Mouse (Mus musculus): ENCODE results near the gene Arhgap33.

The Arhgap33 gene

DNA sequence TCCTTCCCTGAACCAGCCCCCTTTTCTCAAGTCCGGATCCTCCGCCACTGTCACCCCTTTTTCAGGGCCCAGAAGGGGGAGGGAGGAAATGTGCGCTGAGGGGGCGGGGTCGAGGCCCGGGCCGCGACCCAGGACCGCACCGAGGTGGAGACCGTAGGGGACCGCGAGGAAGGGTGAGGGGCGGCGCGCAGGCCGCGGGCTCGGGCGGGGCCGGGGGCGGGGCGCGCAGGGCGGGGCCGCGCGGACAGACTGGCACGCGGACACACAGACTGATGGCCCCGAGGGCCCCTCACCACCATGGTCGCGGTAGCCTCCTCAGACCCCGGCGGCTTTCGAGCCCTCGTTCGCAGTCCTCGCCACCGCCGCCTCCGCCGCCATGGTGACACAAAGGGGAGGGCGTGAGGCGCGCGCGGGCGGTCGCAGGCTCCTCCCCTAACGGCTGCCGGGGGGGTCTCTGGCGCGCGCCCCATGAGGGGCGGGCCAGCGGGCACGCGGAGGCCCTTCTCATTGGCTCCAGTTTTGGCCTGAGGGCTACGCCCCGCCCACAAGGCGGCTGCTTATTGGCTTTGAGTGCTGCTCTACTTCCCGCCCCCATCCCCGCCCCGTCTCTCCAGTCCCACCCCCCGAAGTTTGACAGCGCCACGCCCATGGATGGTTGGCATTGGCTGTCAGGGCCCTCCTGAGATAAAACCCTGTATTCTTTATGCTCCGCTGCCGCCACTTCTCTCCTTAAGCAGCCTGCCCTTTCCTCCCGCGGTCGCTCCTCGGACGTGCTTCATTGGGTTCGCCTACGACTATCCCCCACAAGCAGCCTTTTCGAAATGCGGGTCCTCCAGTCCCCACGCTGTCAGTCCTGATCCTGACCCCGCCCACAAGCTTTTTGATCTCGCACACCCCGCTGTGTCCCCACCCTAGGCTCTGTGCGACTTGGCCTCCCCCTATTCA lies at the start of gene Arhgap33:
TSS of gene Arhgap33 (minus strand) at position 428 of the 945 bp plus-strand sequence.
- peak; percentile 98 for DNase-seq

DNA sequence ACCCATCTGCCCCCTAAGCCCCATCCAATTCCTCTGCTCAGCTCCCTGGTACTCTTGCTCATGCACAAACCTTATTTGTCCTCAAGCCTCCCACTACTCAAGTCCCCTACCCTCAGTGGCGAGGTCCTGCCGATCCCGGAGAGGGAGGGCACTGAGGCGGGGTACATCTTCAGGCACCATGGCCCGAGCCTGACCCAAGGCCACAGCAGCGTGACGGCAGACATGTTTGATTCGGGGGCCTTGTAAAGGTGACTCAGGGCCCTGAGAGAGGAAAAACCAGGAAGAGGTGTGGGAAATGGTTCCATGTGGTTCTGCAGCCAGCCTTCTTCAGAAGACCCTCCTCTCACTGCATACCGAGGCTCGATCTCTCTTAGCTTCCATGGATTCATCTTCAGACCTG lies 49.5 kb upstream of the Arhgap33 start:
- DNase-seq: no peak

DNA sequence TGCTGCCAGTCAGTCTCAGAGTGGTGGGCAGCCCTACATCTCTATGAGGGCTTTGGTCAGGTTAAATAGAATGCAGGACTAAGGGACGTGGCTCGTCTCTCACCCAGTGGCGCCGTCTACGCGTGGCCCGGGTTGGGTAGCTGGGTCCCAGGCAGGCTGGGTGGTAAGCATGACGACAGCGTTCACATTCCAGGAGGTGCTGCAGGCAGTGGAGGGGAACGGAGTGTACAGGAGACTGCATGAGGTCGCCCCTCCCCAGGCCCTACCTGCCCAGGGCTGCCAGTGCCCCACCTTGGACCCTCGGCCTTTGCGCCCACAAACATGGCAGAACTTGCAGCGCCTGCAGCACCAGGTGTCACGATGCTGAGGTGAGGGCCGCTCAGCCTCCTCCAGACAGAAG lies 46.7 kb upstream of the Arhgap33 start:
- no peak for DNase-seq

DNA sequence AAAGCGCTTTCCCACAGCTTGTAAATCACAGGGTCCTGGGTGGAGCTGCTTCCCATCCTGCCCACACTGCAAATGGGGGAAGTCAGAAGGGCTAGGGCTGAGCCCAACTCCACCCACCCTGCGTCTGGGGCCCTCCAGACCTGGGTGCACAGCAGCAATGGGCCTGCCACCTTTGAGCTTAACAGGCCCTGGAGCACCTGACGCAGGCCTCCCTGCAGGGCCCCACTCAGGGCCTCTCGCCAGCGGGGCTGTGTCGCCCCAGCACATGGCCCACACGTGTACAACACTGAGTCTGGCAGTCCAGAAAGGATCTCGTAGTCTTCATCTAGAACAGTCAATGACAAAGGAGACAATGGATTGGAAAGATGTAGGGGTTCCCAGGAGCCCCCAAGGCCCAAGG lies 45.1 kb upstream of the Arhgap33 start:
- no peak for DNase-seq

DNA sequence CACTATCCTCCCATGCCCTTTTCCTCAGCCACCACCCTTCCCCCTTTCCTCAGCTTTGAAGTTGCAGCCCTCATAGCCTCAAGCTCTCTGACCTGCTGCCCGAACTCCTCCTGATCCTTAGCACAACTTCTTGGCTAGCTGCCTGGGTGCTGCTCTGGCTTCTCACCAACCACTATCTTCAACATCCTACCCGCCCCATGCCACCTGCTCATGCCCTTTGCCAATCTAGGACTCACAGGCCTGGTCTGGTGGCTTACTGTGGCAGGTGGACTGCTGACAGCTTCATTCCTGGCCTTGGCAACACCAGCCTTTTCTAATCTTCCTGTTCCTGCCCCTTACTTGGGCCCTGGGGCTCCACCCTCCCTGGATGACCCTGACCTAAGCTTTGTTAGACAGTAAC lies 38.1 kb upstream of the Arhgap33 start:
- no peak for DNase-seq

DNA sequence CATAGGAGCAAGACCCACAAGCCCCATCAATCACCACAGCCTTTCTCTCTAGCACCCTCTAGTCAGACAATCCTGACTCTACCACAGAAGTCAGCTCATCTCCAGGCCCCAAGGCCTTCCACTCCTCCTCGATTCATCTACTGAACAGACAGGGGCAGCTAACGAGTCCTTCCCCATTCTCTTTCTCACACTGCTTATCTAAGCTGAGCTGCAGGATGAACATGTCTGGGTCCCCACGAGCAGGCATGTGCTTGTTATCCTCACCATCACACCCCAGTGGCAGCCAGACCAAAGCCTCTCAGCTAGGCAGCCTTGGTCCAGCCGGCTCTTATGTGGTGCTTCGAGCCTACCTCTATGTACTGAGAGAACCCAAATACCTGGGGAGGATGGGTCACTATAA lies 37.5 kb upstream of the Arhgap33 start:
- no peak for DNase-seq

DNA sequence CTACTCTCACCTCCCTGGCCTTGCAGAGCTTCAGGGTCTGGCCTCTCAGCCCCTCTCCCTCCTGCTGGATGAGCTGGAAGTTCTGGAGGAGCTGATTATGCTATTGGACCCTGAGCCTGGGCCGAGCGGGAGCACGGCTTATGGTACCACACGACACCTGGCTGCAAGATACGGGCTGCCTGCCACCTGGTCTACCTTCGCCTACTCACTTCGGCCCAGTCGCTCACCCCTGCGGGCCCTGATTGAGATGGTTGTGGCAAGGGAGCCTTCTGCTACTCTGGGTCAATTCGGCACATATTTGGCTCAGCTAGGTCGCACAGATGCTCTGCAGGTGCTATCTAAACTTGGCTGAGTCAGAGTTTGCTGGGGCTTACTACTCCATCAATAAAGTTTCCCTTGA lies 32.7 kb upstream of the Arhgap33 start:
- DNase-seq: no peak

DNA sequence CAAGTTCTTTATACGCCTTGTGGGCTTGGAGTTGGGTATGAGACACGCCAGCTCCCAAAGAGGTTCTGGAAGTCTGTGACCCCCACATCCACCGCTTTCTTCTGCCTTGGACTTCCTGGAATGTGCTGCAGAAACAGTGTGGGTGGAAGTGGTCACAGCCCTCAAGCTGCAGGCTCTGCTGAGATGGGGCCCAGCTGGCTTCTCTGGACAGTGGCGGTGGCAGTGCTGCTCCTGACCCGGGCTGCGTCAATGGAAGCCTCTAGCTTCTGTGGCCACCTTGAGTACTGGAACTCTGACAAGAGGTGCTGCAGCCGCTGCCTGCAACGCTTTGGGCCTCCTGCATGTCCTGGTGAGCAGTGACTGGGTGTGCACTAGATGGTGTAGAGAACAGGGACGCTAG lies 31.2 kb upstream of the Arhgap33 start:
- DNase-seq: no peak

DNA sequence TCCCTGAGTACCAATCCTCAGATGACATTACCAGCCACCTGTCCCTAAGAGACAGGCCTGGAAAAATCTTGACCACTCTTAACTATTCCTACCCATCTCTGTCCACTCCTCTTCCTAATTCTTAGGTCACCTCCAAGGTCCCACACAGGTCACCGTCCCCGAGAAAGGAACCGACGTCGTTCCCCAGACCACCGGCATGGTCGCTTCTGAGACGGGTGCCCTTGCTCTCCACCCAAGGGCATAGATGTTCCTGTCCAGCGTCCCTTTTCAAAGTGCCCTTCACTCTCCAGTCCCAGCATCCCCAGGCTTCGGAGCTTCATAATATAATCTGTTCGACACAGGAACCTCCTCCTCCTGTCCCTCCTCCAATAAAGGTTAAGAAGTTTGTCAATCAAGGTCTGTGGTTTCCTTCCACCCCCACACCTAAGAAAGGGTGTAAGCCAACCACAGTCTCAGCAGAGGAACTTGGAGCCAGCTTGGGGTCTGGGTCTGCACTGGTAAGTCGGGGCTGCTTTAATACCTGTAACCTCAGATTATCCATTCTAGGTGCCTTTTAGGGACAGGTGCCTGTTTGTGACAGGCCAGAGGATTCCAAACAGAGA lies 30.2 kb upstream of the Arhgap33 start, which contains the start of gene Igflr1:
TSS of gene Igflr1 (plus strand) at position 458 of the 602 bp plus-strand sequence.
- no peak for DNase-seq

DNA sequence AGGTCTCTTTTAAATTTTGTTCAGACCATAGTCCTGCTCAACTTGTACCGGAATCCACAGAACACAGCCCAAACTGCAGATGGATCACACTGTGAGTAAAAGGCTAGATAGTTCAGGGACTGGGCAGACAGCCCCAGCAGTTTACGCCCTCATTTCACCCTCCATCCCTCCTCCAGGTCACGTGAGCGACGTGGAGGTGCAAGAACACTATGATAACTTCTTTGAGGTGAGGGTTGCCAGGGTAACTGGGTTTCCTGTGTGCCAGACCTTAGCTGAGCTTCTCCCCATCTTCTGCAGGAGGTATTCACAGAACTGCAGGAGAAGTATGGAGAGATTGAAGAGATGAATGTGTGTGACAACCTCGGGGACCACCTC lies 29.0 kb upstream of the Arhgap33 start:
- DNase-seq: no peak

DNA sequence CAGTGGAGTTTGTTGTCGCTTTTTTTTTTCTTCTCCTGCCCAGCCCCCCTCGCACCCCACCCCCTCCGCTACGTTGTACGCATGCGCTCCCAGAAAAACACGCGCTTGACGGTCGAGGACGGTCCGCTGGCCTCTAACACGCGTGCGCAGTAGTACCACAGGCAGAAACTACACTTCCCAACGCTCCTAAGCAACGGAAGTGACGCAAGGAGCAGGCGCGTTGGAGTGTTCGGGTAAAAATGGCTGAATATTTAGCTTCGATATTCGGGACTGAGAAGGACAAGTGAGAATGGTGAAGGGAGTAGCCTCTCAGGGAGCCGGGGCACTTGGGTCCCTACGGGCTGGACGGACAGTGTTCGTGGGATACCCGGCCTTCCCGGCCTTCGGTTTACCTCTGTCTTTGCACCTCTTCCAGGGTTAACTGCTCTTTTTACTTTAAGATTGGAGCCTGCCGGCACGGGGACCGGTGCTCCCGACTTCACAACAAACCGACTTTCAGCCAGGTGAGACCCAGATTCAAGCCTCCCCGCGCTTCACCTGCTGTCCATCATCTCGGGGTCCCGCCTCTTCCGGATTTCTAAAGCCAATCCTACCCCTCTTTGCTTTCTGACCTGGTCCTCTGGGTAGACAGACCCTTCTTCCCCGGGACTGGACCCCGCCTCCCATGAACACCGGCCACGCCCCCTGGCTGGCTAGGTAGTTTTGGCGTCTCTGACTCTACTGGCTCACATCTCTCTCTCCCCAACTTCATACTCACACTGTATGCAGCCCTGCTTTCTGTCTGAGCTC lies 28.5 kb upstream of the Arhgap33 start, which contains the start of the genes U2af1l4, Gm49396 and Psenen:
TSS of gene U2af1l4 (plus strand) at position 185 of the 789 bp plus-strand sequence.
TSS of gene Gm49396 (plus strand) at position 228 of the 789 bp plus-strand sequence.
TSS of gene Psenen (minus strand) at position 511 of the 789 bp plus-strand sequence.
- peak; percentile 96 for DNase-seq

DNA sequence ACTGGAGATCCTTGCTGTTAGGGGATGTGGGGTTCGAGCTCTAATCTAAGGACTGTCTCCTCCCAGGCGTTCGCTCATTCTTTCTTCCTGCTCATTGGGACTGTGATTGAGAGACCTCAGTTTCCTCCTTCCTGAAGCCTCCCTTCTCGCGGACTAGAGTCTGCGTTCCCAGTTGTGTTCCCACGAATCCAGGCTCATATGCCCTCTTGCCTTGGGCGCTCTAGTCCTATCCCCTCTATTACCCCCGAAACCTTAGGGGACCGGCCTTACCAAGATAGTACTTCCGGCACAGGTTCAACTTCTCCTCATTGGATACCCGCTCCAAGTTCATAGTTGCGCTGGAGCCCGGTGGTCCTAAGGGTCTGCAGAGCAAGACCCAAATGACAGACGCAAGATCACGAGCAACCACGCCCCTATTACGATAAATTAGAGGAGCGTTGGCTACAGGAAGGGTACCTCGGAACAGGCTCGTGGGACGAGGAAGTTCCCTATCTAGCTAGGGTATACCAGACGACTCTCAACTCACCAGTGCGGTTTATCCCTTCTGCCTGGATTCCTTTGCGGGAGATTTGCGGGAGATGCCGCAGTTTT lies 27.8 kb upstream of the Arhgap33 start:
- no peak for DNase-seq

DNA sequence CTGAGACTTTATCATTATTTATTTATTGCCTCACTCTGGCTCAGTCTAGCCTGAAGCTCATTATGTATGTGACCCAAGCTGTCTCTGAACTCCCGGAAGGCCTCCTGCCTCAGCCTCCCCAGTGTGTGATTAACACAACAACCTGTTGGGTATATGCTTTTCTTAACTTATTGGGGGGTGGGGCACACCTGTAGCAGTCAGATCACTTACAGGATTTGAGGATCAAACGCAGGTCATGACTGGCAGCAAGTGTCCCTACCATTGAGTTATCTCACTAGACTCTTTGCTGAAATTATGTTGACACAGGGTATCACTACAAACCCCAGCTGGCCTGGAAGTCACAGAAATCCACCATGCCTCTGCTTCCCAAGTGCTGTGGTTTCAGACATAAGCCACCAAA lies 25.4 kb upstream of the Arhgap33 start:
- no peak for DNase-seq

DNA sequence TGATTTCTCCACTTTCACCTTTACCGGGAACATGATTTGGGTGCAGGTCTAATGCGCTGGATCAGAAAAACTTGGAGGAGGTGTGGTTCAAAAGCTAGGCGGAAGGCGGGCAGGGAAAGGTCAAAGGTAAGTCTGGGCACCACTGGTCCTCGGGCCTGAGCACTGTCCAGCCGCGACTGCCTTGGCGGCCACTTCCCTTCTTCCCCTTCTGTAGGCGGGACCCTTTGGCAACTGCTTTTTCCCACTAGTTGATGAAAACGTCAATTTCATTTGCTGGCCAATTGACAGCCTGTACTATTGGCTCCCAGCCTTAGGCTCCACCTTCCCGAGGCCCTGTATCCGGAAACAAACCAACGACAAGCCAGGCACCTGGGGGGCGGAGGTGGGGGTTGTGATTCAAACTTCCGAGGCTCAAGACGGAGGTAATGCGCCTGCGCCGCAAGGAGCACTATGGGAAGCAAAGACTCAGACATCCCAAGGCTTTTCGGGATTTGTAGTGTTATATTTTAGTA lies 24.6 kb upstream of the Arhgap33 start, which contains the start of gene Lin37:
TSS of gene Lin37 (minus strand) at position 396 of the 512 bp plus-strand sequence.
- DNase-seq: peak; percentile 91

DNA sequence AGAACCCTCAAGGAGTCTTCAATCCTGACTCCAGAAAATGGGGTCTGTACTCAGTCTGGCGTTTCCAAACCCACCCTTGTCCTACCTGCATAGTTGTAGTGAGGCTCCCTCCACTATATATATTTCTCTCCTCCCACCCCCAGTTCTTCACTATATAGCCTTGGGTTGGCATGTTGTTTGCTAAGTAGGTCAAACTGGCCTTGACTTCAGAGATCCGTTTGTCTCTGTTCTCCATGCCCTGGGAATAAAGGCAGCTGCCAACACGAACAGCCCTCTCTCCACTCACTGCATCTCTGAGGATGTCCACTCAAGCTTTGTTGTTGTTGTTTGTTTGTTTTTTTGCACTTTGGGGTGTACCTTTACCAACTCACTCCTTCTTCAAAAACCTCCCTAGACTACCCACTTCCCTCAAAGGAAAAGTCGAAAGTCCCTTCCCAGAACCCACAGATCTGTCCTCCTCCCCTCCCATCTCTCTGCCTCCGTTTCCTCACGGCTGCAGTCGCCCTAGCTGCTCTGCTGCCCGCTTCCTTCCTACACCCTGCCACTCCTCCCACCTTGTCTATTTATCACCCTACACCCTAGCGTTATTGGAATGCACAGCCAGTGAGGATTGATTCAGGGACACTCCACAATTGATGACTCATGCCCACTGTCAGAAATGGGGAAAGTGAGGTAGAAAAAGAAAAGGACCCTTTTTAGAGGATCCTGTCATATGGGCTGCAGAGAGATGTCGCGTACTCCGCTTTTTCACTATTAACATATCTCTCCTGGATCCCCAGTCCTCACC lies 24.0 kb upstream of the Arhgap33 start:
- no peak for DNase-seq

DNA sequence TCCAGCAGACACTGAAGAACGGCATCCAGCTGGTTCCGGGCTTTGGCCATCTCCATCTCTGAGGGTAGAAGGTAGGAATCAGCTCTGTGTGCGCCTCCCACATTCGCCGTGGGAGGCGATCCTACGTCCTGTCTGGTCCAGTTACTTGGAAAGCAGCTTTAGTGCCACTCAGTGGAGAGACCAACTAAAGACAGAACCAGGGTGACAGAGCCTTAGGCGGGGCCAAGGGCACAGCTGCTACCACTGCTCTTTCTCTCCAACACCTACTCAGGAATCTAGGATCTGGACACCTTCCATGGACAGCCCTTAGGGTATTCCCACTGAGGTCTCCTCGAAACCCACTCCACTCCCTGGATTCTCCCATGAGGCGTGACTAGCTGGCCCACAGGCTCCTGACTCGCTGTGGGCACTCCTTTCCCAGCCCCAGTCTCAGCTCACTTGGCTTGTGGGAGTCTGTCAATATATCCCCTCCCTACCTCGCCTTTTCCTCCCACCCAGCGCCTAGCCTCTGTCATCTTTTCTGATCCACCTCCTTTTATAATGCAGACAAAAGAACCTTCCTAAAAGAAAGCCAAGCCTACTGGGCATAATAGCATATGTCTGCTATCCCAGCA lies 23.1 kb upstream of the Arhgap33 start:
- no peak for DNase-seq

DNA sequence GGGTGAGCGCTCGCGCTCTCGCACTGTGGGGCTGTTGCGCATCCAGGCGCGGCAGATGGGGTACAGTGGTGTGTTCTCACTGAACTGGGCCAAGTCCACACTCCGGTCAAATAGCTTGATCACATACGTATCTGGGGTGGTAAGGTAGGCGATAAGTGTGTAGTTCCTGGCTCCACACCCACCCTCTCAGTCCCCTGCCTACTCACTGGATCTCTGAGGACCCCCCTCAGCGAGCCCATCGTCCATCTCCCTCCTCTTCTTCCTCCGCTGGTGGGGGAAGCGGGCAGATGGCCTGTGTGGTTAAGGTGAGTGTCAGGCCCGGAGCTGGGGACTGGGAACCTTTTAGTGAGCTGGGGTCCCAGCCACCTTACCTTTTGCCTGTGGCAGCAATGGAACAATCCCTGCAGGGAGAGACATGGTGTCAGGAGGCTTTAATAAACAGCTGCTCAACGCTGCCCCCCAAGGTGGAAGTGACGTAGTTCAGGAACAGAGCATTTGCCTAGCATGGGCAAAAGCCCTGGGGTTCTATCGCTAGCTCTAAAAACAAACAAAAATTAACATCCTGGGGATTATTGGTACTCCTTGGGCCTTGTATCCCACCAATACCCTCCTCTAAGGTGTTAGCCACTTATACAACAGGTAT lies 22.2 kb upstream of the Arhgap33 start:
- DNase-seq: no peak

DNA sequence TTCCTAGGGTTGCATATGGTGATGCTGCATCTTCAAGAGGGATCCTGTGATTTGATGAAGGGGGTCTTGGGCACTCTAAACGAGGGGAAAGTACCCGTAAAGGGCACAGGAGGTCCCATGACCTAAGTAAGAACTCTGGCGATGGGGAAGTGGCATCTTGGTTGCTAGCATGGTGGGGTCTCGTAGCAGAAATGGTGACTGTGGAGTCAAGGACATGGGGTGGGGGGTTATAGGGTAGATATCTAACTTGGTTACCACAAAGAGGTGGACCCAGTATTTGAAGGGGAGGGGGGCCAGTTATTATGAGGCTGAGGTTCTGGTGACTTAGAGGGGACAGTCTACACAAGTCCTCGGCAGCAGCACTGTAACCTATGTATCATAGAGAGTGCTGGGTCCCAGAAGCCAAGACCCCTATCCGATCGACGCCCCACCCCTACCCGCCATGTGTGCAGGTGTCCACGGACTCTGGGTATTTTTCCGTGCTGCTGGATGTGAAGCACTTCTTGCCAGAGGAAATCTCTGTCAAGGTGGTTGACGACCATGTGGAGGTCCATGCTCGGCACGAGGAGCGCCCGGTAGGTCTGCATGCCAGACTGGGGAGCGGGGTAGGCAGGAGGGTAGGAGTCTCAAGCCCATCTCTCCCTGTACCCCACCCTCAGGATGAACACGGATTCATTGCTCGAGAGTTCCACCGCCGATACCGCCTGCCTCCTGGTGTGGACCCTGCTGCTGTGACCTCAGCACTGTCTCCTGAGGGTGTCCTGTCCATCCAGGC lies 19.1 kb upstream of the Arhgap33 start:
- DNase-seq: no peak

DNA sequence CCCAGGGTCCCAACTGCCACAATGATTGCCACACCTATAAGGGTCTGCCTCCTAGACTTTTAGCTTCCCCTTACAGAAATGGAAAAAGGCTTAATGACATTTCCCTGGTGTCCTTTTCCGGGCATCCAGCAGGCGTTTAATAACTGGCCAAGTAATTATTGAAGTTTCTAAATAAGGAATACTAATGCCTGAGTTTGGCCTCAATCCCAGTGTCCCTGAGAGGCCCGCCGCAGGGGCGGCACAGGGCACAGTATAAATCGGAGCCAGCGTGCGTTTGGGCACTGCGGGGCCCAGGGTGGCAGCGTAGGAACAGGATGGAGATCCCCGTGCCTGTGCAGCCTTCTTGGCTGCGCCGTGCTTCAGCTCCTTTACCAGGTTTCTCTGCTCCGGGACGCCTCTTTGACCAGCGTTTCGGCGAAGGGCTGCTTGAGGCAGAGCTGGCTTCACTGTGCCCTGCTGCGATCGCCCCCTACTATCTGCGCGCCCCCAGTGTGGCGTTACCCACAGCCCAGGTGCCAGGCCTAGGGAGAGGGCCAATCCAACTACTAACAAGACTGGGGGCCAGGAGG lies 18.2 kb upstream of the Arhgap33 start:
- DNase-seq: no peak
